9 mouse cellular contexts compared by ENCODE assay signal in the genomic region with DNA sequence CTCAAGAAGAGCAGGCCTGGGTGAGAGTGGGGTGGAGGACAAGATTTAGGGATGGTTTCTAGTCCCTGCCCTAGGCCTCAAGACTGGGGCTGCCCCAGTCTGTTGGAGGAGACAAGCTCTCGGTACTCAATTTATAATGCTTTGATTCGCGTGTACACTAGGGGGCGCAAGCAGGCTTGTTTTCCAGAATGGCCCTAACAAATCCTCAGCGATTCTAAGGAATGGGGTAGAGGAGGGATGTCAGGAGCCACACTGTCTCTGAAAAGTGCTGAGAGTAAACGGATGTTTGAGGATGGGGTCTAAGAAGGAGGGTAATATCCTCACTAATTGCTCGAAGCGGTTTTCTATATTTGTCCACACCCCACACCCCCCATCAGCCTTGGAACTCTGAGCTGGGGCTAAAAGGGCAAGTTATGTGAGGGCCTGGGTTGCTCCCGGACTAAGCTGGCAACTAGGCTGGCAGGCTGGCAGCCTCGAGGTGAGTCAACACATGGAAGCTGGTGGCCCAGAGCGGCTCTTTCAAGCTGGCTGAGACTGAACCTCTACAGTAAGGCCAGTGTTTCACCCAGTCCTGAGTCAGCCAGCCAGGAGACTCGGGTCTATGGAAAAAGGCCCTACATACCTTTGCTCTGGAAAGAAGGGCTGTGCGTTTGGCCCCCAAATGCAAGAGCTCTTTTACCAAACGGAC.
DNase-seq lines count a peak whose midpoint lies in the region; ATAC-seq and TF ChIP-seq lines count a peak whose summit lies in the region.
"Had no signal": no experiment of that assay in that cellular context is flagged by ENCODE, and none has a peak within 500 bp of the region (broad histone marks: within the 10 kb centered on the region; RNA-seq: fewer than 3 reads in every experiment).

No protein-coding gene starts in this region.

- no peak overlapping the region for H3K4me2 ChIP-seq in forebrain, postnatal 0 days (ENCODE audit: low read depth)
- no peak overlapping the region for H3K4me2 ChIP-seq in lung, embryonic 14.5 days

- 34% methylated on average over 14 of the region's 14 CpGs for WGBS in forebrain, postnatal 0 days
- 29% methylated on average over 14 of the region's 14 CpGs for WGBS in lung, embryonic 14.5 days

- no peak overlapping the region for H3K27ac ChIP-seq in forebrain, postnatal 0 days (ENCODE audit: low read depth, low read length)
- peak overlapping the region; percentile 51; the same call in 1 of the 2 replicates for H3K27ac ChIP-seq in lung, embryonic 14.5 days (ENCODE audit: low read depth)

- DNase-seq in G1E (ENCODE audit: low spot score), result peak; percentile 36
- DNase-seq in cerebellum, adult 18-20 months, result peak; percentile 91 to 93
- peak; percentile 95 for DNase-seq in forebrain, postnatal 0 days
- DNase-seq in layer of hippocampus, adult 8-10 months (ENCODE audit: low spot score in 2 of 2), result peak; percentile 79 to 91
- DNase-seq in lung, embryonic 14.5 days, result peak; percentile 96
- DNase-seq in ovary, postnatal 14 days (ENCODE audit: low spot score), result peak; percentile 79
- peak; percentile 39 to 80 for DNase-seq in thymus, postnatal 10 days (ENCODE audit: low spot score in 2 of 2)

- H3K9me3 ChIP-seq in G1E (replicated peaks), result 0 out of 2 replicates have a peak, but pooled peaks cover 2% of the 10 kb centered on the region
- H3K9me3 ChIP-seq in forebrain, postnatal 0 days (ENCODE audit: low read length), result no peaks in the 10 kb centered on the region
- H3K9me3 ChIP-seq in lung, embryonic 14.5 days (ENCODE audit: low read depth, low read length), result no peaks in the 10 kb centered on the region

- TF ChIP-seq CTCF in G1E (IDR thresholded peaks at IDR 0.05; ENCODE audit: low read depth, low read length), result peak; percentile 45
- peak; percentile 94 for TF ChIP-seq CTCF in forebrain, postnatal 0 days (IDR thresholded peaks at IDR 0.05; ENCODE audit: low read depth)
- TF ChIP-seq CTCF in lung, embryonic 14.5 days (IDR thresholded peaks at IDR 0.05; ENCODE audit: low read depth), result peak; percentile 94

- no peak overlapping the region for H3K9ac ChIP-seq in forebrain, postnatal 0 days
- no peak overlapping the region for H3K9ac ChIP-seq in lung, embryonic 14.5 days

- H3K36me3 ChIP-seq in G1E (replicated peaks), result no peaks in the 10 kb centered on the region
- no peaks in the 10 kb centered on the region for H3K36me3 ChIP-seq in forebrain, postnatal 0 days (ENCODE audit: insufficient read depth)
- no peaks in the 10 kb centered on the region for H3K36me3 ChIP-seq in lung, embryonic 14.5 days (ENCODE audit: insufficient read depth)

- 0 out of 2 replicates have a peak, but pooled peaks cover 1% of the 10 kb centered on the region for H3K27me3 ChIP-seq in G1E (ENCODE audit: insufficient read depth, low read length)
- no peaks in the 10 kb centered on the region for H3K27me3 ChIP-seq in forebrain, postnatal 0 days (ENCODE audit: insufficient read depth, low read length)
- no peaks in the 10 kb centered on the region for H3K27me3 ChIP-seq in lung, embryonic 14.5 days (ENCODE audit: insufficient read depth, low read length)

- no peak overlapping the region for H3K4me3 ChIP-seq in G1E (ENCODE audit: low read depth, low read length)
- no peak overlapping the region for H3K4me3 ChIP-seq in forebrain, postnatal 0 days (ENCODE audit: low read depth, low read length)
- no peak overlapping the region for H3K4me3 ChIP-seq in lung, embryonic 14.5 days (ENCODE audit: low read depth, low read length)
- H3K4me3 ChIP-seq: myocyte had no signal

- ATAC-seq in G1E (ENCODE audit: extremely low read depth, insufficient number of reproducible peaks, low FRiP score, poor library complexity, severe bottlenecking), result 0 out of 2 replicates have a peak, but pooled peaks have one; percentile 11
- peak; percentile 81 for ATAC-seq in forebrain, postnatal 0 days
- ATAC-seq in hematopoietic stem cell, adult 5-6 weeks (replicated peaks in 1 of 2; ENCODE audit: insufficient read depth in 1 of 2, low FRiP score in 2 of 2, low TSS enrichment in 1 of 2, low read depth in 1 of 2, poor library complexity in 2 of 2, severe bottlenecking in 2 of 2), result peak; percentile 80
- ATAC-seq in lung, embryonic 14.5 days (ENCODE audit: insufficient read depth), result peak; percentile 85

- no peaks in the 10 kb centered on the region for H3K4me1 ChIP-seq in G1E (ENCODE audit: insufficient read depth, low read depth, low read length)
- H3K4me1 ChIP-seq in forebrain, postnatal 0 days (ENCODE audit: insufficient read depth), result no peaks in the 10 kb centered on the region
- H3K4me1 ChIP-seq in lung, embryonic 14.5 days (ENCODE audit: insufficient read depth), result no peaks in the 10 kb centered on the region

Comparison
In these comparisons a context has a peak if more than half of its experiments do, and no peak if none do; other contexts are left out.
1. ATAC-seq: peak in every context shown above with its lines; median percentile 85 in lung, embryonic 14.5 days; 81 in forebrain, postnatal 0 days; 80 in hematopoietic stem cell, adult 5-6 weeks; 11 in G1E.
2. DNase-seq: peak in every context shown above with its lines; median percentile 96 in lung, embryonic 14.5 days; 95 in forebrain, postnatal 0 days; 92 in cerebellum, adult 18-20 months; 85 in layer of hippocampus, adult 8-10 months; 79 in ovary, postnatal 14 days; 60 in thymus, postnatal 10 days; 36 in G1E.